Mouse (Mus musculus) CH12.LX (cell line): ENCODE measurements around the gene Slc6a16. TPM values are rescaled to one million over a fixed set of nuclear protein-coding genes. Genes with fewer than 3 reads are reported as not detected.

Experiments used
- DNase-seq: peaks from one replicate; pipeline ENCODE4 v3.0.0-alpha.2; 2013; ENCODE audit errors: extremely low read depth
- H3K27ac ChIP-seq: 2 replicates; pipeline ENCODE4 v1.5.1; 2012; ENCODE audit warnings: low read depth, mild to moderate bottlenecking, control low read depth, moderate library complexity; ENCODE audit not compliant: insufficient read depth
- H3K27me3 ChIP-seq: replicated peaks from 2 replicates; pipeline ENCODE3; 2012; ENCODE audit warnings: inconsistent platforms
- H3K36me3 ChIP-seq, 2 experiments: replicated peaks in 1 of 2; 2 replicates each; pipeline versions ENCODE3 to v1.6.1; 2012; ENCODE audit warnings: inconsistent platforms in 1 of 2, low read length in 1 of 2, mild to moderate bottlenecking in 1 of 2, mixed read lengths in 1 of 2, moderate library complexity in 1 of 2; ENCODE audit not compliant: control insufficient read depth in 1 of 2, insufficient read depth in 1 of 2
- H3K4me1 ChIP-seq, 2 experiments: 2 replicates each; pipeline ENCODE4 v1.6.1; 2012; ENCODE audit warnings: inconsistent platforms in 1 of 2, moderate library complexity in 1 of 2; ENCODE audit not compliant: insufficient read depth in 2 of 2, control insufficient read depth in 1 of 2
- H3K4me2 ChIP-seq: 2 replicates; pipeline ENCODE4 v1.6.1; 2012; ENCODE audit warnings: low read depth, mild to moderate bottlenecking, control low read depth; ENCODE audit not compliant: poor library complexity, insufficient read depth, severe bottlenecking
- H3K4me3 ChIP-seq, 3 experiments: fragments of 150-350 bp in 1 of 3; sonication (generic) in 1 of 3; replicated peaks in 1 of 3; 2 replicates each; pipeline versions ENCODE3 to v1.5.1; 2011 to 2012; ENCODE audit warnings: low read depth in 2 of 3, low read length in 2 of 3, mild to moderate bottlenecking in 2 of 3, moderate library complexity in 2 of 3, control low read depth in 1 of 3, improper control_type of control experiment in 1 of 3, inconsistent platforms in 1 of 3, mixed read lengths in 1 of 3; ENCODE audit not compliant: poor library complexity in 1 of 3
- H3K79me2 ChIP-seq: replicated peaks from 2 replicates; pipeline ENCODE4 v1.6.1; 2012; ENCODE audit warnings: mild to moderate bottlenecking, moderate library complexity; ENCODE audit not compliant: control insufficient read depth, poor library complexity, insufficient read depth, severe bottlenecking; ENCODE audit errors: extremely low read depth
- H3K9ac ChIP-seq: 2 replicates; pipeline ENCODE4 v1.6.1; 2012; ENCODE audit warnings: low read depth, mild to moderate bottlenecking, control low read depth, moderate library complexity; ENCODE audit not compliant: insufficient read depth
- H3K9me3 ChIP-seq: replicated peaks from 2 replicates; pipeline ENCODE3; 2012; ENCODE audit warnings: low read length, inconsistent platforms, mixed read lengths
- BHLHE40 ChIP-seq: IDR thresholded peaks from 2 replicates; pipeline ENCODE4 v1.6.1; 2011; ENCODE audit warnings: mild to moderate bottlenecking, low read depth, low read length, improper control_type of control experiment
- CHD1 ChIP-seq: IDR thresholded peaks from 2 replicates; pipeline ENCODE4 v1.6.1; 2012; ENCODE audit warnings: low read depth, low read length, improper control_type of control experiment, inconsistent platforms
- CHD2 ChIP-seq: IDR thresholded peaks from 2 replicates; pipeline ENCODE4 v1.6.1; 2011; ENCODE audit warnings: low read length, improper control_type of control experiment
- CTCF ChIP-seq, 2 experiments: IDR thresholded peaks in 1 of 2; conservative IDR thresholded peaks in 1 of 2; 2 replicates each; pipeline ENCODE4 v1.5.1; 2011 to 2012; ENCODE audit warnings: low read depth in 2 of 2, low read length in 2 of 2, improper control_type of control experiment in 1 of 2, inconsistent platforms in 1 of 2, mild to moderate bottlenecking in 1 of 2, moderate library complexity in 1 of 2
- E2F4 ChIP-seq: IDR thresholded peaks from 2 replicates; pipeline ENCODE4 v1.6.1; 2011; ENCODE audit warnings: low read depth, low read length, improper control_type of control experiment; ENCODE audit not compliant: insufficient replicate concordance
- EP300 ChIP-seq: IDR thresholded peaks from 2 replicates; pipeline ENCODE4 v1.6.1; 2011; ENCODE audit warnings: low read length, improper control_type of control experiment
- ETS1 ChIP-seq: conservative IDR thresholded peaks from 2 replicates; pipeline ENCODE4 v1.6.1; 2012; ENCODE audit warnings: low read depth, mild to moderate bottlenecking, inconsistent platforms, low read length, improper control_type of control experiment, moderate library complexity
- IRF4 ChIP-seq: IDR thresholded peaks from 2 replicates; pipeline ENCODE4 v1.6.1; 2014; ENCODE audit warnings: low read depth, mild to moderate bottlenecking, inconsistent platforms, low read length, improper control_type of control experiment
- KAT2A ChIP-seq: IDR thresholded peaks from 2 replicates; pipeline ENCODE4 v1.6.1; 2012; ENCODE audit warnings: low read length, improper control_type of control experiment, inconsistent platforms; ENCODE audit not compliant: insufficient replicate concordance
- MAFK ChIP-seq: IDR thresholded peaks from 2 replicates; pipeline ENCODE4 v1.6.1; 2011; ENCODE audit warnings: low read length, improper control_type of control experiment; ENCODE audit not compliant: insufficient replicate concordance
- MAX ChIP-seq: IDR thresholded peaks from 2 replicates; pipeline ENCODE4 v1.6.1; 2011; ENCODE audit warnings: low read length, improper control_type of control experiment
- MXI1 ChIP-seq: IDR thresholded peaks from 2 replicates; pipeline ENCODE4 v1.6.1; 2011; ENCODE audit warnings: mild to moderate bottlenecking, low read depth, low read length, improper control_type of control experiment
- MYC ChIP-seq: IDR thresholded peaks from 2 replicates; pipeline ENCODE4 v1.6.1; 2011; ENCODE audit warnings: low read depth, mild to moderate bottlenecking, improper control_type of control experiment, low read length
- PAX5 ChIP-seq: IDR thresholded peaks from 2 replicates; pipeline ENCODE4 v1.6.1; 2012; ENCODE audit warnings: low read length, inconsistent platforms, mixed read lengths
- POLR2A ChIP-seq: IDR thresholded peaks from 2 replicates; pipeline ENCODE4 v1.6.1; 2011; ENCODE audit warnings: low read depth, mild to moderate bottlenecking, improper control_type of control experiment, low read length
- RAD21 ChIP-seq: IDR thresholded peaks from 2 replicates; pipeline ENCODE4 v1.6.1; 2011; ENCODE audit warnings: low read depth, mild to moderate bottlenecking, low read length, improper control_type of control experiment, moderate library complexity
- SIN3A ChIP-seq: IDR thresholded peaks from 2 replicates; pipeline ENCODE4 v1.6.1; 2012; ENCODE audit warnings: low read length, improper control_type of control experiment, inconsistent platforms
- SMC3 ChIP-seq: IDR thresholded peaks from 2 replicates; pipeline ENCODE4 v1.6.1; 2011; ENCODE audit warnings: low read depth, low read length, improper control_type of control experiment
- TCF12 ChIP-seq: IDR thresholded peaks from 2 replicates; pipeline ENCODE4 v1.6.1; 2014; ENCODE audit warnings: low read depth, mild to moderate bottlenecking, inconsistent platforms, low read length, improper control_type of control experiment
- UBTF ChIP-seq: IDR thresholded peaks from 2 replicates; pipeline ENCODE4 v1.6.1; 2012; ENCODE audit warnings: low read depth, mild to moderate bottlenecking, inconsistent platforms, low read length, improper control_type of control experiment, moderate library complexity
- USF1 ChIP-seq: IDR thresholded peaks from 2 replicates; pipeline ENCODE4 v1.6.1; 2014; ENCODE audit warnings: low read depth, mild to moderate bottlenecking, inconsistent platforms, low read length, improper control_type of control experiment
- USF2 ChIP-seq: conservative IDR thresholded peaks from 2 replicates; pipeline ENCODE4 v1.6.1; 2011; ENCODE audit warnings: low read depth, low read length, improper control_type of control experiment
- ZC3H11A ChIP-seq: IDR thresholded peaks from 2 replicates; pipeline ENCODE4 v1.6.1; 2012; ENCODE audit warnings: low read depth, mild to moderate bottlenecking, inconsistent platforms, low read length, improper control_type of control experiment
- ZKSCAN1 ChIP-seq: IDR thresholded peaks from 2 replicates; pipeline ENCODE4 v1.6.1; 2012; ENCODE audit warnings: low read depth, inconsistent platforms, low read length, improper control_type of control experiment, borderline replicate concordance
- ZNF384 ChIP-seq: IDR thresholded peaks from 2 replicates; pipeline ENCODE4 v1.6.1; 2012; ENCODE audit warnings: low read depth, low read length, improper control_type of control experiment, inconsistent platforms
- dilution Hi-C: fragments of 300-500 bp; cut with MboI; formaldehyde crosslinking; loops from 2 replicates; pipeline ENCODE4 v1.14.3; 2020; ENCODE audit warnings: low sequenced_read_pairs; ENCODE audit not compliant: extremely low pct_unique_long_range_greater_than_20kb, extremely low pct_ligation_motif_present
- in situ Hi-C: fragments of 300-500 bp; cut with MboI; formaldehyde crosslinking; loops from 3 replicates; pipeline ENCODE4 v1.14.3; 2019; ENCODE audit warnings: low sequenced_read_pairs, low pct_ligation_motif_present, low pct_unique_long_range_greater_than_20kb, mixed read lengths
- polyA plus RNA-seq: library from polyadenylated mRNA; unstranded; fragments of >175 nt; gene quantifications from 2 replicates; pipeline ENCODE4 v1.2.1, GENCODE M21; 2012; ENCODE audit warnings: low read depth; ENCODE audit not compliant: insufficient read length
- total RNA-seq, 2 experiments: library from RNA; depleted of rRNA; stranded (reverse); fragments of 300-350 nt in 1 of 2; fragments of >200 nt in 1 of 2; gene quantifications; 2 replicates each; pipeline ENCODE4 v1.2.3; 2012 to 2014

Gene Slc6a16
- total and polyA plus RNA-seq, 3 experiments = 0.08 to 0.37 (median 0.13) TPM

- H3K27ac ChIP-seq = no peak overlapping the region
- no peak for DNase-seq
- in situ Hi-C loops = no loop called here
- H3K27me3 ChIP-seq = peaks cover 61% of the 10 kb centered on the region
- no peak for TF ChIP-seq POLR2A
- no peak for TF ChIP-seq CHD2
- TF ChIP-seq SMC3 = no peak
- TF ChIP-seq ZC3H11A = no peak
- no peak for TF ChIP-seq MAFK
- TF ChIP-seq SIN3A = no peak
- TF ChIP-seq BHLHE40 = no peak
- no peak for TF ChIP-seq TCF12
- TF ChIP-seq PAX5 = no peak
- TF ChIP-seq RAD21 = no peak
- no peak for TF ChIP-seq KAT2A
- TF ChIP-seq CTCF (conservative IDR thresholded peaks at IDR 0.05 in 1 of 2, IDR thresholded peaks at IDR 0.05 in 1 of 2; ENCODE audit: low read depth in 2 of 2, low read length in 2 of 2) = no peak
- no peak for TF ChIP-seq EP300
- no peak for TF ChIP-seq MYC
- no peak for TF ChIP-seq ZNF384
- TF ChIP-seq IRF4 = no peak
- no peak for TF ChIP-seq USF1
- H3K9me3 ChIP-seq = no peaks in the 10 kb centered on the region
- dilution Hi-C loops = no loop called here
- H3K4me3 ChIP-seq = no peak overlapping the region
- no peaks in the 10 kb centered on the region for H3K79me2 ChIP-seq
- no peak overlapping the region for H3K4me2 ChIP-seq
- H3K9ac ChIP-seq = no peak overlapping the region
- no peaks in the 10 kb centered on the region for H3K36me3 ChIP-seq
- H3K4me1 ChIP-seq = peaks cover 0 to 17% of the 10 kb centered on the region in 2 experiments; a peak in 2 of 4 replicates
Measured at GRCm38 (mm10) chr7:45198961-45199360, 41.9 kb upstream of the Slc6a16 start.

- peaks cover 31% of the 10 kb centered on the region for H3K27me3 ChIP-seq
- H3K9me3 ChIP-seq = peaks cover 9% of the 10 kb centered on the region
- H3K79me2 ChIP-seq = no peaks in the 10 kb centered on the region
- no peaks in the 10 kb centered on the region for H3K36me3 ChIP-seq
- TF ChIP-seq E2F4 (no peak), MYC (no peak), PAX5 (no peak), POLR2A (no peak), USF2 (no peak), UBTF (no peak), MXI1 (no peak), ZKSCAN1 (no peak), MAFK (no peak), MAX (no peak), CHD1 (no peak), ETS1 (no peak)
- H3K27ac ChIP-seq = no peak overlapping the region
- H3K4me3 ChIP-seq = no peak overlapping the region
- in situ Hi-C loops = no loop called here
- no peak for DNase-seq
- H3K4me2 ChIP-seq = no peak overlapping the region
- dilution Hi-C loops = no loop called here
- H3K4me1 ChIP-seq = peaks cover 2 to 16% of the 10 kb centered on the region in 2 experiments; a peak in 3 of 4 replicates
- no peak overlapping the region for H3K9ac ChIP-seq
Measured at GRCm38 (mm10) chr7:45202654-45203053, 38.2 kb upstream of the Slc6a16 start.
